Comparison of ENCODE assay signal across 14 mouse cellular contexts in the genomic region with DNA sequence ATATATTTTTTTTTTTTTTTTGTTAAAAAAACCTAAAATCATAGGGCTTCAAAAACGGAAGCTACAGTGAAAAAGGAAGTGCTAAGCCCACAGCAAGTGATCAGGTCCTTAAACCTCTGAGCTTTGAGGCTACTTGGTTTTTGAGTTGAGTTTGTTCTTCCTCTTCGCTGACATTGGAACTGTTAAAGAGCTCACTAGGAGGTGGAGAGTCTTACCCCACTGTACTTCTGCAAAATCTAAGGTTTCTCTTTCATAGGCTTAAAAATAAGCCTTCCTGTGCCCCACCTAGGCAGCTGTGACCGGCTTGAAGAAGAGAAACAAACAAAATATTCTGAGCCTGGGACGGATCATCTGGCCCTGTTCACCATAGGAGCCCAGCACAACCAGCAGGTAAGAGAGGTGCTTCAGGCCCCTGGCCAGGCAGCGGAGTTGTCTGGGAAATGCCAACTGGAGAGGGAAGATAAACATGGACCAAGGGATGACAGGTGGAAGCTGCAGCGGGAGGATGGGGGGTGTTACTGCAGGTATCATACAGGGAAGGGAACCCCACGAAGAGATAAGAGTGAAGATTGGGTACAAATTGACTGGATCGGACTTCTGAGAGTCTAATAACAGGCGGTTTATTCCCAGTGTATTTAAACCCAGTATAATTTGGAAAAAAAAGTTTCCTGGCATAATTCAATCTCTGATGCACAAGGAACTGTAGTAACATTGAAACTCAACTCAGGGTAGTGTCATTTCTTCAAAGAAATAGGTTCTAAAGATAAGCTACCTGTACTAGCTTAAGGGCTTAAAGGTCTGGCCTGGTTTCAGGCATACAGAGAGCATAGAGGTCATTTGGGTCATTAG. TPM values are rescaled to one million over a fixed set of nuclear protein-coding genes. Genes with fewer than 3 reads are reported as not detected.
A peak's percentile ranks its signal among the peaks of the same experiment; 100 is the strongest.
DNase-seq lines count a peak whose midpoint lies in the region; ATAC-seq and TF ChIP-seq lines count a peak whose summit lies in the region.
"Had no signal": no experiment of that assay in that cellular context is flagged by ENCODE, and none has a peak within 500 bp of the region (broad histone marks: within the 10 kb centered on the region; RNA-seq: fewer than 3 reads in every experiment).

No protein-coding gene starts in this region.

- 37% methylated on average over 9 of the region's 9 CpGs for WGBS in liver, postnatal 0 days (ENCODE audit: insufficient replicate concordance)

- no peaks in the 10 kb centered on the region for H3K36me3 ChIP-seq in liver, postnatal 0 days (replicated peaks; ENCODE audit: insufficient read depth, low read length)
- H3K36me3 ChIP-seq: embryonic facial prominence, embryonic 15.5 days; midbrain, embryonic 15.5 days had no signal

- TF ChIP-seq CTCF in liver, postnatal 0 days (IDR thresholded peaks at IDR 0.05; ENCODE audit: low read depth), result no peak

- no peaks in the 10 kb centered on the region for H3K9me3 ChIP-seq in liver, postnatal 0 days (ENCODE audit: low read length)
- H3K9me3 ChIP-seq: midbrain, embryonic 15.5 days had no signal

- DNase-seq in lung, postnatal 36 days, result peak; percentile 43
- DNase-seq in lung, postnatal 14 days, result no peak
- DNase-seq in liver, postnatal 0 days, result no peak
- DNase-seq in spleen, postnatal 4 days (ENCODE audit: low spot score in 2 of 2), result peak; percentile 49 to 77
- DNase-seq in gastrocnemius, postnatal 10 days, result no peak
- no peak for DNase-seq in cerebellum, adult 11 months
- no peak for DNase-seq in layer of hippocampus, adult 18-20 months (ENCODE audit: low spot score in 2 of 2)
- DNase-seq: cerebellum, adult 9-11 months had no signal

- peak overlapping the region; percentile 66 for H3K4me2 ChIP-seq in liver, postnatal 0 days (ENCODE audit: low read depth, low read length)
- H3K4me2 ChIP-seq: embryonic facial prominence, embryonic 15.5 days; midbrain, embryonic 15.5 days had no signal

- peak overlapping the region; percentile 52 for H3K9ac ChIP-seq in liver, postnatal 0 days (replicated peaks)
- H3K9ac ChIP-seq: embryonic facial prominence, embryonic 15.5 days; midbrain, embryonic 15.5 days had no signal

- peaks cover 50% of the 10 kb centered on the region for H3K4me1 ChIP-seq in liver, postnatal 0 days (ENCODE audit: insufficient read depth)
- H3K4me1 ChIP-seq: embryonic facial prominence, embryonic 15.5 days; midbrain, embryonic 15.5 days had no signal

- no peak for TF ChIP-seq EP300 in liver, postnatal 0 days (IDR thresholded peaks at IDR 0.05; ENCODE audit: low read depth)

- no peaks in the 10 kb centered on the region for H3K27me3 ChIP-seq in liver, postnatal 0 days (ENCODE audit: insufficient read depth, low read length)
- H3K27me3 ChIP-seq: embryonic facial prominence, embryonic 15.5 days; midbrain, embryonic 15.5 days had no signal

- peak overlapping the region; percentile 35 for H3K4me3 ChIP-seq in liver, postnatal 0 days (ENCODE audit: low read depth, low read length)
- H3K4me3 ChIP-seq: embryonic facial prominence, embryonic 15.5 days; layer of hippocampus, adult 2 months; midbrain, embryonic 15.5 days had no signal

- peak; percentile 61 for ATAC-seq in common myeloid progenitor, adult 5-6 weeks (replicated peaks; ENCODE audit: low read depth, poor library complexity, severe bottlenecking)
- no peak for ATAC-seq in liver, postnatal 0 days
- ATAC-seq: midbrain, embryonic 15.5 days had no signal

- peak overlapping the region; percentile 85 for H3K27ac ChIP-seq in liver, postnatal 0 days (ENCODE audit: low read depth)
- H3K27ac ChIP-seq: embryonic facial prominence, embryonic 15.5 days; layer of hippocampus, adult 2 months; midbrain, embryonic 15.5 days had no signal

RNA-seq across cellular contexts. Expression of a gene that starts 5.3 kb away (rescaled TPM):
- 49.7 and 62.1 TPM in 2 replicates for total RNA-seq in common myeloid progenitor, adult 5-6 weeks (2017)
- 6.3 and 7.5 TPM in 2 replicates for polyA plus RNA-seq in liver, postnatal 0 days (2015; fragmentation: Nextera tagmentation; extraction: Ambion mirVana)
- total RNA-seq in gastrocnemius, postnatal 10 days (2021), result 1 to 10 TPM in 1 of 2 experiments, under 1 TPM in 1; 0.61 to 1.0 TPM
- under 1 TPM; 0.30 to 0.66 TPM for total RNA-seq in layer of hippocampus, adult 18-20 months (2021)
- total RNA-seq: layer of hippocampus, adult 2 months had no signal

RNA-seq across cellular contexts. Expression of a gene that starts 14.8 kb away (rescaled TPM):
- not detected in 2 replicates for total RNA-seq in common myeloid progenitor, adult 5-6 weeks (2017)
- 0.07 TPM in 2 replicates for polyA plus RNA-seq in liver, postnatal 0 days (2015; fragmentation: Nextera tagmentation; extraction: Ambion mirVana)
- total RNA-seq in gastrocnemius, postnatal 10 days (2021), result not detected
- not detected for total RNA-seq in layer of hippocampus, adult 18-20 months (2021)
- total RNA-seq: layer of hippocampus, adult 2 months had no signal
- polyA plus RNA-seq: embryonic facial prominence, embryonic 15.5 days; heart, embryonic 14.5 days; limb, embryonic 11.5 days; midbrain, embryonic 15.5 days had no signal

RNA-seq across cellular contexts. Expression of a gene that starts 17.6 kb away (rescaled TPM):
- not detected in 2 replicates for total RNA-seq in common myeloid progenitor, adult 5-6 weeks (2017)
- 0.11 and 2.1 TPM in 2 replicates for polyA plus RNA-seq in liver, postnatal 0 days (2015; fragmentation: Nextera tagmentation; extraction: Ambion mirVana)
- total RNA-seq in gastrocnemius, postnatal 10 days (2021), result not detected
- 1 to 10 TPM; 2.4 to 3.7 TPM for total RNA-seq in layer of hippocampus, adult 18-20 months (2021)
- polyA plus RNA-seq: midbrain, embryonic 15.5 days had no signal

RNA-seq across cellular contexts. Expression of a gene that starts 33.1 kb away (rescaled TPM):
- not detected in 2 replicates for total RNA-seq in common myeloid progenitor, adult 5-6 weeks (2017)
- polyA plus RNA-seq in liver, postnatal 0 days (2015; fragmentation: Nextera tagmentation; extraction: Ambion mirVana), result not detected in 2 replicates
- not detected for total RNA-seq in gastrocnemius, postnatal 10 days (2021)
- under 1 TPM in 1 of 2 experiments, not detected in 1; 0.46 TPM for total RNA-seq in layer of hippocampus, adult 18-20 months (2021)
- polyA plus RNA-seq: embryonic facial prominence, embryonic 15.5 days; heart, embryonic 14.5 days; limb, embryonic 11.5 days; midbrain, embryonic 15.5 days had no signal

RNA-seq across cellular contexts. Expression of a gene that starts 38.0 kb away (rescaled TPM):
- 1.1 TPM in 1 of 2 replicates, not detected in the other for total RNA-seq in common myeloid progenitor, adult 5-6 weeks (2017)
- polyA plus RNA-seq in liver, postnatal 0 days (2015; fragmentation: Nextera tagmentation; extraction: Ambion mirVana), result 85.3 and 131 TPM in 2 replicates
- total RNA-seq in gastrocnemius, postnatal 10 days (2021), result 1 to 10 TPM; 3.3 to 4.6 TPM
- total RNA-seq in layer of hippocampus, adult 18-20 months (2021), result 1 to 10 TPM; 3.3 to 5.5 TPM

Comparison
In these comparisons a context has a peak if more than half of its experiments do, and no peak if none do; other contexts are left out.
1. DNase-seq: peak in lung, postnatal 36 days (single experiment) and spleen, postnatal 4 days (2 of 2); none in lung, postnatal 14 days (single experiment), liver, postnatal 0 days (single experiment), gastrocnemius, postnatal 10 days (single experiment), cerebellum, adult 11 months (single experiment) and layer of hippocampus, adult 18-20 months (0 of 2).
2. RNA of a gene that starts 5.3 kb away (total RNA-seq): 49.7 to 62.1 TPM in common myeloid progenitor, adult 5-6 weeks; 0.61 to 1.0 TPM in gastrocnemius, postnatal 10 days and 0.30 to 0.66 TPM in layer of hippocampus, adult 18-20 months; every median in the first group is over 10 times any median in the second.